Mouse (Mus musculus) thymus, postnatal 25 days (tissue): ENCODE data around the gene Csf2rb2.

ENCODE experiments used
- DNase-seq: peaks from one replicate; pipeline ENCODE4 v3.0.0; 2022

The Csf2rb2 gene

GRCm38 (mm10) chr15:78254751-78255150 lies 50.8 kb downstream of the Csf2rb2 start:
- no peak for DNase-seq

GRCm38 (mm10) chr15:78248410-78248809 lies 57.1 kb downstream of the Csf2rb2 start:
- peak; percentile 37 for DNase-seq

- DNase-seq = no peak
These were observed 57.9 kb downstream of the Csf2rb2 start for GRCm38 (mm10) chr15:78247659-78248058.

GRCm38 (mm10) chr15:78246143-78247116 lies 59.1 kb downstream of the Csf2rb2 start:
- no peak for DNase-seq

- peak; percentile 19 for DNase-seq
These were observed 60.6 kb downstream of the Csf2rb2 start, which contains the start of gene Ncf4 for GRCm38 (mm10) chr15:78244695-78245492. Gene Ncf4, plus strand, starts transcription at chr15:78244801.

GRCm38 (mm10) chr15:78243774-78244173 lies 61.7 kb downstream of the Csf2rb2 start:
- no peak for DNase-seq

GRCm38 (mm10) chr15:78243061-78243460 lies 62.5 kb downstream of the Csf2rb2 start:
- DNase-seq = no peak

- DNase-seq = no peak
These were observed 64.2 kb downstream of the Csf2rb2 start for GRCm38 (mm10) chr15:78241335-78241734.

GRCm38 (mm10) chr15:78239956-78240617 lies 65.4 kb downstream of the Csf2rb2 start:
- no peak for DNase-seq

- DNase-seq = peak; percentile 68
These were observed 66.1 kb downstream of the Csf2rb2 start for GRCm38 (mm10) chr15:78239453-78239852.

- DNase-seq = no peak
These were observed 70.6 kb downstream of the Csf2rb2 start for GRCm38 (mm10) chr15:78234823-78235509.
